Mouse (Mus musculus) G1E-ER4 (cell line): ENCODE results near the gene Atf6. TPM values are rescaled to one million over a fixed set of nuclear protein-coding genes. Genes with fewer than 3 reads are reported as not detected.

Source experiments
- GATA1 ChIP-seq: IDR thresholded peaks from one replicate; pipeline ENCODE4 v1.8.0; 2012; ENCODE audit warnings: low read length, inconsistent platforms
- polyA plus RNA-seq: library from polyadenylated mRNA; stranded (reverse); fragments of >175 nt; gene quantifications from 2 replicates; pipeline ENCODE4 v1.2.3, GENCODE M21; 2012

Gene Atf6
- polyA plus RNA-seq, 1 experiment, result 1.3 TPM

GRCm38 (mm10) chr1:170717241-170717828 is 150.2 kb downstream of the Atf6 start:
- no peak for TF ChIP-seq GATA1

- no peak for TF ChIP-seq GATA1
These were observed 155.8 kb downstream of the Atf6 start for GRCm38 (mm10) chr1:170711731-170712130.

- no peak for TF ChIP-seq GATA1
These were observed 157.6 kb downstream of the Atf6 start for GRCm38 (mm10) chr1:170709969-170710368.

GRCm38 (mm10) chr1:170709481-170709880 is 158.1 kb downstream of the Atf6 start:
- TF ChIP-seq GATA1, result no peak

GRCm38 (mm10) chr1:170709034-170709433 is 158.5 kb downstream of the Atf6 start:
- TF ChIP-seq GATA1, result no peak

GRCm38 (mm10) chr1:170706046-170706445 is 161.5 kb downstream of the Atf6 start:
- TF ChIP-seq GATA1, result no peak

GRCm38 (mm10) chr1:170704911-170705594 is 162.5 kb downstream of the Atf6 start:
- TF ChIP-seq GATA1, result no peak

- TF ChIP-seq GATA1, result no peak
These were observed 163.5 kb downstream of the Atf6 start for GRCm38 (mm10) chr1:170704103-170704502.

- TF ChIP-seq GATA1, result no peak
These were observed 164.6 kb downstream of the Atf6 start for GRCm38 (mm10) chr1:170702958-170703357.

GRCm38 (mm10) chr1:170702263-170702662 is 165.3 kb downstream of the Atf6 start:
- no peak for TF ChIP-seq GATA1

- TF ChIP-seq GATA1, result no peak
These were observed 166.0 kb downstream of the Atf6 start for GRCm38 (mm10) chr1:170701582-170701981.

GRCm38 (mm10) chr1:170701178-170701577 is 166.4 kb downstream of the Atf6 start:
- no peak for TF ChIP-seq GATA1

GRCm38 (mm10) chr1:170700496-170701027 is 167.0 kb downstream of the Atf6 start:
- TF ChIP-seq GATA1, result no peak

- TF ChIP-seq GATA1, result no peak
These were observed 168.0 kb downstream of the Atf6 start for GRCm38 (mm10) chr1:170699553-170699952.

- no peak for TF ChIP-seq GATA1
These were observed 168.8 kb downstream of the Atf6 start for GRCm38 (mm10) chr1:170698771-170699170.

GRCm38 (mm10) chr1:170697771-170698356 is 169.7 kb downstream of the Atf6 start:
- no peak for TF ChIP-seq GATA1

GRCm38 (mm10) chr1:170696996-170697395 is 170.6 kb downstream of the Atf6 start:
- no peak for TF ChIP-seq GATA1
